Mouse (Mus musculus): Measurements from ENCODE around the gene Hoxb3.

The Hoxb3 gene

GRCm38 (mm10) chr11:96363807-96364206 is 40.7 kb downstream of the Hoxb3 start:
- DNase-seq: peak; percentile 31

GRCm38 (mm10) chr11:96365441-96366091 is 42.4 kb downstream of the Hoxb3 start, which contains the start of gene Hoxb1:
Gene Hoxb1 (plus strand): TSS chr11:96365752.
- DNase-seq: no peak

DNA sequence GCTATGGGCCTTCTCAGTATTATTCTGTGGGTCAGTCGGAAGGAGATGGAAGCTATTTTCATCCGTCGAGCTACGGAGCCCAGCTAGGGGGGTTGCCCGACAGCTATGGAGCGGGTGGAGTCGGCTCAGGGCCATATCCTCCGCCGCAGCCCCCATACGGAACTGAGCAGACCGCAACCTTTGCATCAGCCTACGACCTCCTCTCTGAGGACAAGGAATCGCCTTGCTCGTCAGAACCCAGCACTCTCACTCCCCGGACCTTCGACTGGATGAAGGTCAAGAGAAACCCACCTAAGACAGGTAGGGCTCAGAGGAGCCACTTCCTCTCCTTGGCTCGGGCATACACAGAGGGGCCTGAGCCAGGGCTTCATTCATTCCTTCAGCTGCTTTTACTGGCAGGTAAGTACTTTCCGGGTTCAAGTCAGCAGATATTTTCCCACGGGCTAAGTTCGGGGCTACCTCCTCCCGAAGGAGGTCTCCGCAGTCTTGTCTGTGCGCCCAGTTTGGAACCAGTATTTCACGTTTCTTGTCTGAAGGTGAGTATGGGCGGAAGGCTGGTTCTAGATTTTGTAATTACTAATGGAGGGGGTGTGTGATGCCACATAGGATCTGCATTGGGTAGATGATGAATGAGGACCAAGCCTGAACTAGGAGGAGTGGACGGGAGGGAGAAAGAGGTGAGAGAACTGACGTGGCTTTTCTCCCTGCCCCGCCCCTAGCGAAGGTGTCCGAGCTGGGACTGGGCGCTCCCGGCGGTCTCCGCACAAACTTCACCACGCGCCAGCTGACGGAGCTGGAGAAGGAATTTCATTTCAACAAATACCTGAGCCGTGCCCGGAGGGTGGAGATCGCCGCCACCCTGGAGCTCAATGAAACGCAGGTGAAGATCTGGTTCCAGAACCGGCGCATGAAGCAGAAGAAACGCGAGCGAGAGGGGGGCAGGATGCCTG is 43.2 kb downstream of the Hoxb3 start:
- DNase-seq: peak; percentile 52

GRCm38 (mm10) chr11:96367141-96367540 is 44.0 kb downstream of the Hoxb3 start:
- DNase-seq: no peak

GRCm38 (mm10) chr11:96368686-96369085 is 45.6 kb downstream of the Hoxb3 start:
- no peak for DNase-seq

- no peak for DNase-seq
These were observed 46.0 kb downstream of the Hoxb3 start for GRCm38 (mm10) chr11:96369140-96369539.

GRCm38 (mm10) chr11:96371726-96372125 is 48.6 kb downstream of the Hoxb3 start:
- no peak for DNase-seq

DNA sequence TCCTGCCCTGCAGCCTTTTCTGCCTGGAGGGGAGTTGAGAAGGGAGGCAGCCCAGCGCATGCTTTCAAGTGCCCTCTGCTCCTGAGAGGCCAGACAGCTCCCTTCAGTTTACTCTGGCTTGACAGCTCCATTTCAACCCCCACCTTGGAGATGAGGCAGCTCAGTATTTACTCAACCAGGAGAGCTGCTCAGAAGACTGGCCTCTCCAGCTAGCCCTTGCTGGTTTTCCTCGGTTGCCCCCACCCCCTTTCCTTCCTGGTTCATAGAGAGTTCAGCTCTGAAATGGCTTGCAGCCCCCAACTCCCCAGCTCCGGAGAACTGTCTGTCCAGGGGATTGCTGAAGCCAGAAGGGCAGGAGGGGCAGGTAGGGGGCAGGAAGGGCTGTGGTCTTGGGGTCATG is 49.4 kb downstream of the Hoxb3 start:
- no peak for DNase-seq

- DNase-seq: no peak
These were observed 51.7 kb downstream of the Hoxb3 start for GRCm38 (mm10) chr11:96374810-96375209.

- no peak for DNase-seq
These were observed 60.3 kb downstream of the Hoxb3 start for GRCm38 (mm10) chr11:96383381-96383780.

GRCm38 (mm10) chr11:96387635-96388034 is 64.5 kb downstream of the Hoxb3 start:
- DNase-seq: no peak

DNA sequence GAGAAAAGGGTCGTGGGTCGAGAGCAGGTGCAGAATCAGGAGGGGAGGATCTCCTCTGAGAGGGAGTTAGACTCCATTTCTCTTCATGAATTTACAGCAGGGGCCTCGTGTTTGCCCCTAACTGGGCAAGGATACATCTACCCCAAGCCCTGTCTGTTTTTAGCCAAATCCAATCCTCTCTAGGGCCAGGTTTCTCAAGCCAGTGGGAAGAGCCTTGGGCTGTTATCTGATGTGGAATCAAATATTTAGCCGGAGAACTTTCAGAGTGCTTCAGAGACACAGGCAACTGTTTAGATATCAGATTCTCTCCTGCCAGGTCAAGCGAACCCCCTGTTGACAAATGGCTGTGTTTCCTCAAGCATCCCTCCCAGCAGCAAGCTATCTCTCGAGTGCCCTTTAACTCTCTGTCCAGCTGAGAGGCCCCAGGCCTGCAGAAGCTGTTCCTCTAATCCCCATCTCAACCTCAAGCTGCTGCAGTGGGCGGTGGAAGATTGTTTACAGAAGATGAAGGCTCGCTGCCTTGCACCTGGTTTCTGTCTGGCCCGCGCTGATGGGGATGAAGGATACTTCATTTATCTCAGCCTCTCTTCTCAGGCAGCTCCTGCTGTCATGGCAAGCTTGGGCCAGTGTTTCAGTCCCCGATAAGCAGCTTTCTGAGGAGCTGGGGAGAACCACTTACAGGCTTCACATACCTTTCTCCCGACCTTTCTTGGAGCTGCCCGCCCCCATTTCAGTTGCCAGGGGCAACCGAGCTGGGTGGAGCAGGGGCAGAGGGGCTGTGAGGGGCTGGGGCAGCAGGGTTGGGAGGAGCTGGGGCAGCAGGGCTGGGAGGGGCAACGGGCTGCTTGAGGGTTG is 73.9 kb downstream of the Hoxb3 start:
- no peak for DNase-seq

Data from kidney, adult 18-20 months (tissue).